Mouse (Mus musculus): Measurements from ENCODE around the gene Fam193a. TPM values are rescaled to one million over a fixed set of nuclear protein-coding genes. Genes with fewer than 3 reads are reported as not detected.

Fam193a gene
- 69.5 and 75.7 TPM in 2 replicates for total RNA-seq (2017)

- peak; percentile 96 for ATAC-seq (ENCODE audit: extremely low read depth, insufficient number of reproducible peaks, low FRiP score, poor library complexity, severe bottlenecking)
These were observed at the start of gene Fam193a for GRCm38 (mm10) chr5:34369341-34370021. Gene Fam193a, plus strand, starts transcription at chr5:34369933.

DNA sequence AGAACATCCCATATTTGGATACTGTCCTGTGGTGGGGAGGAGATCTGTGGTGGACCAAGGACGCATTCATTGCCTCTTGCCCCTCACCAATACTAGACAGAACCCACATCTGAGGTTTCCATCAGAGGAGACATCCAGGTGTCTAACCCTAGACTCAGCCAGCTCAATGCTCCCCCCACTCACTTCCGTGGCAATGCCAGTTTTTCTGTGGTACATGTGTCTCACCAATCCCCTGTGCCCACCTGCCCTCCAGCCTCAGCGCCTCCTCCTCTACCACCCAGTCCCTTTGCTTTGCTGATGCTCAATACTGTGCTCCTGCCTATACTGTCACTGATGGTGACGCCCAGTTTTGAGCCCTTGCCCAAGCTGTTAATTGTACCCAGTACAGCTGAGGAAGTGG, 48.5 kb upstream of the Fam193a start:
- ATAC-seq (ENCODE audit: extremely low read depth, insufficient number of reproducible peaks, low FRiP score, poor library complexity, severe bottlenecking), result no peak

DNA sequence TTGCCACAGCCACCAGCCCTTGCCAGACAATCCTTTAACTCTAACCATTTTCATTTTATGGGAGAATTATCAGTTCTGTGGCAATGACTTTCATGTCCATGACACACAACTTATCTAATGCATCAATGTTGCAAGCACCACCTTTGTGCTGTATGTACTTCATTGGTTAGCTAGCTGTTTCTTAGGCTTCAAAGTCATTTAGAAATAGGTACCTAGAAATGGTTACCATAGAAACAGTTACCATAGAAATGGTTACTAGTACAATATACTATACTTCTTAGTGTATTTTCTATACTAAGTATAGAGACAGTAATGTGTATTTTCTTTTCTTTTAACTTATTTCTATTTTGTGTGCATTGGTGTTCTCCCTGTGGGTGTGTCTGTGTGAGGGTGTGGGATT, 44.4 kb upstream of the Fam193a start:
- no peak for ATAC-seq (ENCODE audit: extremely low read depth, insufficient number of reproducible peaks, low FRiP score, poor library complexity, severe bottlenecking)

- ATAC-seq (ENCODE audit: extremely low read depth, insufficient number of reproducible peaks, low FRiP score, poor library complexity, severe bottlenecking), result no peak
These were observed 43.5 kb upstream of the Fam193a start for GRCm38 (mm10) chr5:34326249-34326691.

GRCm38 (mm10) chr5:34326875-34327576, 42.7 kb upstream of the Fam193a start:
- ATAC-seq (ENCODE audit: extremely low read depth, insufficient number of reproducible peaks, low FRiP score, poor library complexity, severe bottlenecking), result no peak

DNA sequence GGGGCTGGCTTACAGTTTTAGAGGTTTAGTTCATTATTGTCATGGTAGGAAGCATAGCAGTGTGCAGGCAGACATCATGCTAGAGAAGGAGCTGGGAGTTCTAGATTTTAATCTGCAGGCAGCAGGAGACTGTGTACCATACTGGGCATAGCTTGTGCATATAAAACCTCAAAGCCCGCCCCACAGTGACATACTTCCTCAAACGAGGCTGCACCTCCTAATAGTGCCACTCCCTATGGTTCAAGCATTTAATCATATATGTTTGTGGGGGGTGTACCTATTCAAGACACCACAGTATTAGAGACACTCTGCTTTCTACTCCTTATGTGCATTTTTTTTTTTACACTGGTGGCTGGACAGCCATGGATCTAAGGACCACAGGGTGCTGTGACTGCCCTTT, 39.6 kb upstream of the Fam193a start:
- ATAC-seq (ENCODE audit: extremely low read depth, insufficient number of reproducible peaks, low FRiP score, poor library complexity, severe bottlenecking), result no peak

DNA sequence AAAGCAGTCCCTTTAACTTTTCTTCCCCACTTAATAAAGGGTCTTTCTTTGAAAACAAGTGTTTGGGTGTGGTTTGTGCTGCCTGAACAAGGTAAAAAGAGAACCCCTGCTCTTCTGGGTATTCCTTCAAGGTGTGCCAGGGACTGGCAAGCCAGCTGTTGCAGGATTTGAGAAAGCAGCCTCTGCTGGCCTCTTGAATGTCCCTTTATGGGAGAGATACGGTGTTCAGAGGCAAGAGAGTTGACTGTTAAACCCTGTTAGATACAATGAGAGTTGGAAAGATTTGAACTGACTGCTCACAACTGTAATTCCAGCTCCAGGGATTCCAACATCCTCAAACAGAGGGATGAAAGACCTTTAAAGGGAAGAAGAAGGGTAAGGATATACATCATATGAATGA, 35.7 kb upstream of the Fam193a start:
- no peak for ATAC-seq (ENCODE audit: extremely low read depth, insufficient number of reproducible peaks, low FRiP score, poor library complexity, severe bottlenecking)

- ATAC-seq (ENCODE audit: extremely low read depth, insufficient number of reproducible peaks, low FRiP score, poor library complexity, severe bottlenecking), result peak; percentile 7
These were observed 34.1 kb upstream of the Fam193a start for GRCm38 (mm10) chr5:34335539-34336096.

DNA sequence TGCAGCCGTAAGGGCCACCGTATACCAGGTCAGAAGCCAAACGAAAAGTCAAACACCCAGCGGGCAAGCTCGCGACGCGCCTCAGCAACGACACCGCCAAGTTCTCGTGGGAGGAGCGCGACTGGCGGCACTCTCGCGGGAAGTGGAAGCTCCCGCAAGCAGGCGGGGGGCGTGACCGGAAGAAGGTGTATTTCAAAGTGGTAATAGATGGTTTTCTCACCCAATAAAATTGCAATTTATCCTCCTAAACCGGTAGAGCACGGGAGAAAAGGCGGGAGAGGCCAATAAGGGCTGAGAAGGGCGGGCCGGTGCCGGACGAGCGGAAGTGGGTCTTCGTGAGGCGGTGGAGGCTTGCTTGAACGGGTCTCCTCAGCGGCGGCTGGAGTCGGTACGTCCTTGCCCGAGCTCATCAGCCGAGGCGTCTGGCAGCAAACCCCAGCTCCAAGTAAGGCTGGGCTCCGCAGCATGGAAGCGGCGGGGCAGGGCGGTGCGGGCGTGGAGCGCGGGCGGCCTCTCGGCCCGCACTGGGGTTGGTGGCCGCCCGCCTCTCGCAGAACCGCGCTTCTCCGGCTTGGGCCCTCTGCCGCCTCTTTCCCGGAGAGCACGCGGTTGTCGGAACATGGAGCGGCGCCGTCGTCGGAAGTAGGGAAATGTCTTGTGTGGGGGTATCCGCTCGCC, 33.5 kb upstream of the Fam193a start, which contains the start of gene Rnf4:
Rnf4 (plus strand) TSS at position 193 of the 678 bp plus-strand sequence.
- ATAC-seq (ENCODE audit: extremely low read depth, insufficient number of reproducible peaks, low FRiP score, poor library complexity, severe bottlenecking), result peak; percentile 96

DNA sequence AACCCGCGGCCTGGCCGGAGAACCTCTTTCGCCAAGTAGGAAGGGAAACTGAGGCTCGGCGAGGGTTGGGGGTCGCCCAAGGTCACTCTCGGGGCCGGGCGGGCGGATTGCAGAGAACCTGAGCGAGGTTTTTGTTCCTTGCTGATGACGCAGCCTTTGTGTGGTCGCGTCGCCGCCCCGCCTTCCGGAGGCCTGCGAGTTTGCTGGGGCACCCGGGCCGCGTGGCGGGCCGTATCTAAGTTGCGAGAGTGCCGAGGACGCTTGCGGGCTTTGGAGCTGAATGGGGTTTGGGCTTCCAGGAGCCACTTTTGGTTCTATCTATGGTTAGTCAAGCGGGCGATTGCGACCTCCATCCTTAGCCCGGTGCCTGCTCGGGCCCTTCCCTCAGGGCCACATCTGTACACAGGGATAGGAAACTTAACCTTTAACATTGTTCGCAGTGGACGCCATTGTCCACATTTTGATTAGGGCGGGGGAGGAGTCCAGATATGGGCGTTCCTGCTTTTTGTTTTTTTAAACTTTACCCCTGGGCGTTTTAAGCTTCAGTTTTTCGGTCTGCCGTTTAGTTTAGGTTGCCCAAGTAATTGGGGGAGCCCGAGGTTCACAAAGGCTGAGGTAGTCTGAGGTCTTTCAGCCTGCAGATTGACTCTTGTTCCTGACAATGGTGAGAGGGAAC, 32.8 kb upstream of the Fam193a start:
- no peak for ATAC-seq (ENCODE audit: extremely low read depth, insufficient number of reproducible peaks, low FRiP score, poor library complexity, severe bottlenecking)

DNA sequence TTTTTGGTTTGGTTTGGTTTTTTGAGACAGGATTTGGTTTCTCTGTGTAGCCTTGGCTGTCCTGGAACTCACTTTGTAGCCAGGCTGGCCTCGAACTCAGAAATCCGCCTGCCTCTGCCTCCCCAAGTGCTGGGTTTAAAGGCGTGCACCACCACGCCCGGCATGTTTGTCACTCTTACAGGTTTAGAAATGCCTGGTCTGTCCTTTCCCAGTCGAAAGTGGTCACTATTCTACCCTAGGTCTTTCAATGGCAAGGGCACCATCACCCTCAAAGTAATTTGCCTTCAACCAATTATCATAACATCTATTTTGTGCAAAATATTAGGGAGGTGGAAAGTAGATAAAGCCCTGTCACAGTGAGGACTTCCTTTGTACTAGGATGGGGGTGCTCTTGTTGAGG, 29.5 kb upstream of the Fam193a start:
- no peak for ATAC-seq (ENCODE audit: extremely low read depth, insufficient number of reproducible peaks, low FRiP score, poor library complexity, severe bottlenecking)

DNA sequence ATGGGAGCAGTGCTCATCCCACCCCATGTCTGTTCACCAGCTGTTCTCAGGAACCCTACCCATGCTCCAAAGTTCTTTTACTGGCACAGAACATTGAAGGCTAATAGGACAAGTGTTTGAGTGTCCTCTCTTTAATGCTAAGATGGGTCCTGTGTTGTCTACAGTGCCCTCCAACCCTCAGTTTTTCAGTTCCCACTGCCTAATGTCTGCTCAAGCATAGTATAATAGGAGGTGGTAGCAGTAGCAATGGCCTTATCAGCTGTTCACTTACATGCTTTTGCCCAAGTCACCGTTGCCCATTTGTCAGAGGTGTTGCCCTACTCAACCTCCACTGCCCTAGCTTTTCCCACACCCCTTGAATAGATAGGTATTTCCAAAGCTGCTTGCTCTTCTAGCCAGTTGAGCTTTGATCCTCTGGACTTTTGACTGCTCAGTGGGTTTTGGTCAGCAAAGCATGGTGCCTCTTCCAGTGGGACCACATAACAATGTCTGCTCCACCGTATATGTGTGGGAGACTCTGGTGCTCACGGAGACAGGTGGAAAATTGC, 17.6 kb upstream of the Fam193a start:
- no peak for ATAC-seq (ENCODE audit: extremely low read depth, insufficient number of reproducible peaks, low FRiP score, poor library complexity, severe bottlenecking)

DNA sequence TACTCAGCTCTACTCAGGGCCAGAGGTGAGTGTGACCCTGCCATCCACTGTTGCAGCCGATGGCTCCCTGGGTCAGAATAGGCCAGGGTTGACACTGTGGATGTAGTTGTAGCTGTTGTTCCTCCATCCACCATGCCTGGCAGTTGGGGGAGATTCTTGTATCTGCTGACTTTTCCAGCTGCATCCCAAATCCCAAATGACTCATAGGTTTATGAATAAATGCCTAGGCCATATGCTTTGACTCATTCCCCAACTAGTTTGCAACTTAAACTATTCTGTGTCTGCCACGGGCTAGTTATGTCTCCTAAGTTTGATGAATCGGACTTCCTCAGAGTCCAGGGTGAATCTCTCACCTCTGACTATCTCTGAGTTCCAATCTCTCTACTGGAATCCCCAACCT, 9.5 kb upstream of the Fam193a start:
- no peak for ATAC-seq (ENCODE audit: extremely low read depth, insufficient number of reproducible peaks, low FRiP score, poor library complexity, severe bottlenecking)

DNA sequence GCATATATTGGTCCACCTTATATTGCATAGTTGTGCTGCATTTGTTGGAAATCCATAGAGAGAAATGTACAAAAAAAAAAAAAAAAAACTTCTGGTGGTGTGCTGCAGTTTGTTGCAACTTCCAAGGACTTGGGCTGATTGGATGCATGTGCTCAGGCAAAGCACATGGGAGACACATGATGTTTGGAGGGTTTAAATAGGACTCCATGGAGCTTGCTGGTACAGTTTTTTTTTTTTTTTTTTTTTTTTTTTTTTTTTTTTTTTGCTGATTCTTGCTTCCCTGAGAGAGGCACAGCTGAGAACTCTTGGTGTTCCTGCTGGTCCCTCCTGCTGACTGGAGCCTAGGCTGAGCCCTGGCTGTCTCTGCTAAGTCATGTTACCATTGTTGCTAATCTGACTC, 6.6 kb upstream of the Fam193a start:
- no peak for ATAC-seq (ENCODE audit: extremely low read depth, insufficient number of reproducible peaks, low FRiP score, poor library complexity, severe bottlenecking)

DNA sequence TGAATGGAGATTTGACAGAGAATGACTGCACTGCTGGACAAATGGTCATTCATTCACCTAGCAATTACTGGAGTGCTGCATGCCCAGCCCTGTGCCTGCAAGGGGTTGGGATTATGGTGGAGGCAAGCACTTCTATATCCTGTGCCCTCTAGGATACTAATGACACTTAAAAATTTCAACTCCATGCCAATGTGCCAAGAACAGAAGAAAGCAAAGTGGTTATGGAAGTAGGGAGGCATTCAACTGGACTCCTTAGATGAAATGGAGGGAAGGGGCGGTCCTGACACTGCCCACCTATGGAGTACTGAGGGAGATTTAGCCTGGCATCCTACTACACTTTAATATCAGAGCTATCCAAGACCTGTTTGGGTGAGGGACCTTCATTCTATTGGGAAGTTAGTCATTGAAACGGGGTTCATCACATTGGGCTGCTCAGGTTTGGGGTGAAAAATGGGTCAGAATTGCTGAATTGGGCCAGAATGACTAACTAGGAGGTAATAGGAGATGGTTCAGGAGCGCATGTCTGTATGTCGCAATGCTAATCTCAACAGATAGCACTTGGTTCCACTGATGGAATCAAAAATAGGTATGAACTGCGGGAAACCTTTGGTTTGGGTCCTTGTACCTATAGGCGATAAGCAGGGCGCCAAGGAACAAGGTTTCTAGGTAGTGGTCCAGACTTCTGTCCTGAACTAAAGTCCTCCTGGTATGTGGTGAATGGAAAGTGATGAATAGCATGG, 1.0 kb upstream of the Fam193a start:
- no peak for ATAC-seq (ENCODE audit: extremely low read depth, insufficient number of reproducible peaks, low FRiP score, poor library complexity, severe bottlenecking)

DNA sequence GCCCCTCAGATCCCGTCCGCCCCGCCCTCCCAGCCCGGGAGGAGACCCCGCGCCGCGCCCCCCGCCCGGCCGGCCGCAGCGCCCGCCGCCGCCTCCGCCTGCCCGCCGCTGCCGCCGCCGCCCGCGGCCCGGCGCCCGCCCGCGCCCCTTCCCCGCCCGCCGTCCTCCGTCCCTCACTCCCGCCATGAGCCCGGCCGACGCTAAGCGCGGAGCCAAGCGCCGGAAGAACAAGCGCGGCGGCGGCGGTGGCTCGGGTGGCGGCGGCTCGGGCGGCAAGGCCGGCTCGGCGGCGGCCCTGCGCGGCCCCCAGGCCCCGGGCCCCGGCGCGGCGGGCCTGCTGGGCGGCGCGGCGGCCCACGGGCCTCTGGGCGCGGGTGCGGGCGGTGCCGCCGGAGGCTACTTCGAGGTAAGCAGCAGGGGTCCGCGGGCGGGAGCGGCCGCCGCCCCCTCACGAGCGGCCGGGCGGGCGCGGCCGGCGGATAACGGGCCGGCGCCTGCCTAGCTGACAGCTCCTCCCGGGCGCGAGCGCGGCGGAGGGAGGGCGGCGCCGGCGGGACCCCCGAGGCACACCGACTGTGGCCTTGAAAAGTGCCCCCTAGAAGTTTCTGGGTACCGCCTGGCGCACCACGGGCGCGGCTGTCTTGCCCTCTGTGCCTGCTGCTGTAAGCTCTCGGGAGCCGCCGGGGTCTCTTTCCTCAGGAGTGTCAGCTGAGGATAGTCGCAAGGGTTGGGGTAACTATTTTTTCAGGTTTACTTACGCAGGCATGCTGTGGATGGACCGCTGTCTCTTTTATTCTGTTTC, 490 bp downstream of the Fam193a start:
- ATAC-seq (ENCODE audit: extremely low read depth, insufficient number of reproducible peaks, low FRiP score, poor library complexity, severe bottlenecking), result no peak

- no peak for ATAC-seq (ENCODE audit: extremely low read depth, insufficient number of reproducible peaks, low FRiP score, poor library complexity, severe bottlenecking)
These were observed 1.1 kb downstream of the Fam193a start for GRCm38 (mm10) chr5:34370840-34371239.
